Mouse (Mus musculus) monocyte, adult 5-6 weeks (primary cell): ENCODE results near the gene Higd1a. TPM values are rescaled to one million over a fixed set of nuclear protein-coding genes. Genes with fewer than 3 reads are reported as not detected.
A peak's percentile ranks its signal among the peaks of the same experiment; 100 is the strongest.

ENCODE experiments used
- ATAC-seq: fragments of 153-309, 156-312 bp; replicated peaks from 2 replicates; pipeline ENCODE4 v1.8.0; 2017; ENCODE audit warnings: mild to moderate bottlenecking; ENCODE audit not compliant: low TSS enrichment, insufficient number of reproducible peaks, severe bottlenecking, poor library complexity, low FRiP score
- total RNA-seq: library from RNA; stranded (forward); fragments of 200-1000, 200-491, 200-594 nt; gene quantifications from 3 replicates; pipeline ENCODE4 v1.2.3, GENCODE M21; 2017

Higd1a gene
- total RNA-seq, 1 experiment from 2014 or later, result 35.7 TPM

- ATAC-seq, result no peak
Measured at GRCm38 (mm10) chr9:121847842-121848241, 10.3 kb downstream of the Higd1a start.

- ATAC-seq, result no peak
Measured at GRCm38 (mm10) chr9:121847138-121847537, 11.0 kb downstream of the Higd1a start.

GRCm38 (mm10) chr9:121846526-121847118 is 11.5 kb downstream of the Higd1a start:
- peak; percentile 66; the same call in 1 of the 2 replicates for ATAC-seq

- no peak for ATAC-seq
Measured at GRCm38 (mm10) chr9:121842914-121843313, 15.2 kb downstream of the Higd1a start.

- ATAC-seq, result no peak
Measured at GRCm38 (mm10) chr9:121839622-121839965, 18.6 kb downstream of the Higd1a start.

- peak; percentile 48; the same call in 1 of the 2 replicates for ATAC-seq
Measured at GRCm38 (mm10) chr9:121838829-121839621, 19.1 kb downstream of the Higd1a start, which contains the start of gene Ccdc13. Gene Ccdc13 (minus strand): TSS chr9:121839461.

GRCm38 (mm10) chr9:121838008-121838407 is 20.2 kb downstream of the Higd1a start:
- no peak for ATAC-seq

- ATAC-seq, result no peak
Measured at GRCm38 (mm10) chr9:121833825-121834224, 24.3 kb downstream of the Higd1a start.

GRCm38 (mm10) chr9:121830956-121831293 is 27.2 kb downstream of the Higd1a start:
- peak; percentile 54 for ATAC-seq

- no peak for ATAC-seq
Measured at GRCm38 (mm10) chr9:121830243-121830955, 27.8 kb downstream of the Higd1a start.

- no peak for ATAC-seq
Measured at GRCm38 (mm10) chr9:121829270-121829992, 28.7 kb downstream of the Higd1a start.

- ATAC-seq, result no peak; the same call in 1 of the 2 replicates
Measured at GRCm38 (mm10) chr9:121828314-121828713, 29.8 kb downstream of the Higd1a start.

GRCm38 (mm10) chr9:121826356-121826755 is 31.8 kb downstream of the Higd1a start:
- ATAC-seq, result no peak

- no peak for ATAC-seq
Measured at GRCm38 (mm10) chr9:121823991-121824390, 34.2 kb downstream of the Higd1a start.

- no peak for ATAC-seq
Measured at GRCm38 (mm10) chr9:121823051-121823450, 35.1 kb downstream of the Higd1a start.

GRCm38 (mm10) chr9:121822585-121822991 is 35.6 kb downstream of the Higd1a start:
- no peak for ATAC-seq

GRCm38 (mm10) chr9:121820765-121821164 is 37.4 kb downstream of the Higd1a start:
- ATAC-seq, result no peak

GRCm38 (mm10) chr9:121819771-121820471 is 38.2 kb downstream of the Higd1a start:
- ATAC-seq, result no peak
